In genomic region chr13:118483031-118483430, GRCm38 (mm10) we compare ENCODE assay signal across 12 mouse cellular contexts.
"Had no signal": no experiment of that assay in that cellular context is flagged by ENCODE, and none has a peak within 500 bp of the region (broad histone marks: within the 10 kb centered on the region; RNA-seq: fewer than 3 reads in every experiment).

No protein-coding gene starts in this region.

- H3K36me3 ChIP-seq: limb, embryonic 12.5 days; liver, embryonic 13.5 days; neural tube, embryonic 15.5 days had no signal

- H3K27me3 ChIP-seq: limb, embryonic 12.5 days; liver, embryonic 13.5 days; neural tube, embryonic 15.5 days had no signal

- H3K4me2 ChIP-seq: limb, embryonic 12.5 days; liver, embryonic 13.5 days; neural tube, embryonic 15.5 days had no signal

- H3K9ac ChIP-seq: limb, embryonic 12.5 days; liver, embryonic 13.5 days; neural tube, embryonic 15.5 days had no signal

- H3K4me3 ChIP-seq: limb, embryonic 12.5 days; liver, embryonic 13.5 days; myocyte; neural tube, embryonic 15.5 days had no signal

- H3K27ac ChIP-seq: limb, embryonic 12.5 days; liver, embryonic 13.5 days; neural tube, embryonic 15.5 days had no signal

- H3K9me3 ChIP-seq: limb, embryonic 12.5 days; liver, embryonic 13.5 days; neural tube, embryonic 15.5 days had no signal

- DNase-seq: kidney, postnatal 25 days; layer of hippocampus, postnatal 36 days; liver; liver, embryonic 13.5 days; lung, adult 18-20 months; right cerebral cortex, postnatal 4 days; spleen, adult 18-20 months; thymus, adult 18-20 months; thymus, postnatal 14 days had no signal

- H3K4me1 ChIP-seq: liver, embryonic 13.5 days; neural tube, embryonic 15.5 days had no signal
